12 mouse cellular contexts compared by ENCODE assay signal in the genomic region with DNA sequence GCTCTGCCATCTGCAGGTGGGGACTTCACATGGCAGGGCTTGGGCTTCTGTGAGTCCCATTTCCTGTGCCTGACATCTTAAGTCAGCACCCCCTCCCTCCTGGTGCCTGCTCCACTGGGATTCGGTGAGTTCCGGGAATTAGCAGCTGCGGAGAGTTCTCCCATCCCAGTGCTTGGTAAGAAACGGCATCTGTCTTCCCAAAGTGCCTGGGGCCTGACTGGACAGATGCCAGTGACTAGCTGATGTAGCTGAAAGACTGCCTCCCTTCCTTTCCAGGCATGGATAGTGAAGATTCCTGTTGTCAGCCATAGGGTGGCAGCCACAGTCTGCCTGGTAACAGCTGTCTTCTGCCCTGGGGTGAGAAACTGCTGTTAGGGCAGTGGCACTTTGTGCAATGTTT. TPM values are rescaled to one million over a fixed set of nuclear protein-coding genes. Genes with fewer than 3 reads are reported as not detected.
DNase-seq lines count a peak whose midpoint lies in the region; ATAC-seq lines count a peak whose summit lies in the region.
"Had no signal": no experiment of that assay in that cellular context is flagged by ENCODE, and none has a peak within 500 bp of the region (broad histone marks: within the 10 kb centered on the region; RNA-seq: fewer than 3 reads in every experiment).

No protein-coding gene starts in this region.

- no peak overlapping the region for H3K9ac ChIP-seq in hindbrain, embryonic 11.5 days (ENCODE audit: low read depth, low read length)
- H3K9ac ChIP-seq in intestine, embryonic 16.5 days (ENCODE audit: low read depth, low read length): no peak overlapping the region
- H3K9ac ChIP-seq: embryonic facial prominence, embryonic 15.5 days had no signal

- no peaks in the 10 kb centered on the region for H3K4me1 ChIP-seq in hindbrain, embryonic 11.5 days (replicated peaks; ENCODE audit: control insufficient read depth, insufficient read depth, low read length)
- H3K4me1 ChIP-seq in hindbrain, embryonic 10.5 days (replicated peaks): peaks cover 24% of the 10 kb centered on the region
- peaks cover 13% of the 10 kb centered on the region; the same call in 1 of the 2 replicates for H3K4me1 ChIP-seq in intestine, embryonic 16.5 days (ENCODE audit: control insufficient read depth, insufficient read depth, low read length)

- H3K27ac ChIP-seq in hindbrain, embryonic 11.5 days (ENCODE audit: low read depth, low read length): no peak overlapping the region
- no peak overlapping the region for H3K27ac ChIP-seq in hindbrain, embryonic 10.5 days
- H3K27ac ChIP-seq in intestine, embryonic 16.5 days (ENCODE audit: low read length): no peak overlapping the region
- H3K27ac ChIP-seq: embryonic facial prominence, embryonic 15.5 days had no signal

- H3K36me3 ChIP-seq in hindbrain, embryonic 11.5 days (ENCODE audit: control insufficient read depth, insufficient read depth, low read length): no peaks in the 10 kb centered on the region
- no peaks in the 10 kb centered on the region for H3K36me3 ChIP-seq in hindbrain, embryonic 10.5 days
- no peaks in the 10 kb centered on the region for H3K36me3 ChIP-seq in intestine, embryonic 16.5 days (ENCODE audit: control insufficient read depth, insufficient read depth, low read length)
- H3K36me3 ChIP-seq: embryonic facial prominence, embryonic 15.5 days had no signal

- no peaks in the 10 kb centered on the region for H3K9me3 ChIP-seq in hindbrain, embryonic 11.5 days (ENCODE audit: control insufficient read depth, low read length)
- no peaks in the 10 kb centered on the region for H3K9me3 ChIP-seq in hindbrain, embryonic 10.5 days
- no peaks in the 10 kb centered on the region for H3K9me3 ChIP-seq in intestine, embryonic 16.5 days (ENCODE audit: control insufficient read depth, low read length)
- H3K9me3 ChIP-seq: embryonic facial prominence, embryonic 15.5 days had no signal

- H3K4me3 ChIP-seq in hindbrain, embryonic 11.5 days (ENCODE audit: low read depth, low read length): no peak overlapping the region
- no peak overlapping the region for H3K4me3 ChIP-seq in hindbrain, embryonic 10.5 days
- no peak overlapping the region for H3K4me3 ChIP-seq in intestine, embryonic 16.5 days (ENCODE audit: low read length)
- H3K4me3 ChIP-seq: embryonic facial prominence, embryonic 15.5 days had no signal

- no peak overlapping the region for H3K4me2 ChIP-seq in hindbrain, embryonic 11.5 days (replicated peaks; ENCODE audit: low read depth, low read length)
- H3K4me2 ChIP-seq in intestine, embryonic 16.5 days (ENCODE audit: low read depth, low read length): no peak overlapping the region
- H3K4me2 ChIP-seq: embryonic facial prominence, embryonic 15.5 days had no signal

- DNase-seq in hindbrain, embryonic 11.5 days (ENCODE audit: low spot score): peak; percentile 25
- no peak for DNase-seq in hindbrain, embryonic 10.5 days (ENCODE audit: low spot score)
- peak; percentile 57 for DNase-seq in cerebellum, adult 11-12 months
- peak; percentile 71 to 82 for DNase-seq in frontal cortex, postnatal 36 days (ENCODE audit: low spot score in 2 of 2)
- peak; percentile 5 for DNase-seq in lung, postnatal 36 days
- DNase-seq in gastrocnemius, adult 8-10 months (ENCODE audit: low spot score in 2 of 2): no peak
- no peak for DNase-seq in kidney, adult 9 months

- WGBS in hindbrain, embryonic 11.5 days: 21% methylated on average over 4 of the region's 4 CpGs
- 28% methylated on average over 4 of the region's 4 CpGs for WGBS in hindbrain, embryonic 10.5 days
- WGBS in intestine, embryonic 16.5 days: 13% methylated on average over 4 of the region's 4 CpGs

- peaks cover 15% of the 10 kb centered on the region; the same call in 1 of the 2 replicates for H3K27me3 ChIP-seq in hindbrain, embryonic 11.5 days (ENCODE audit: control insufficient read depth, insufficient read depth, low read length)
- peaks cover 50% of the 10 kb centered on the region for H3K27me3 ChIP-seq in hindbrain, embryonic 10.5 days (ENCODE audit: insufficient read depth, poor library complexity, severe bottlenecking)
- H3K27me3 ChIP-seq in intestine, embryonic 16.5 days (replicated peaks; ENCODE audit: control insufficient read depth, insufficient read depth, low read length): peaks cover 16% of the 10 kb centered on the region

- ATAC-seq in hindbrain, embryonic 11.5 days (ENCODE audit: low FRiP score): no peak
- ATAC-seq in intestine, embryonic 16.5 days: no peak

RNA-seq across cellular contexts. Expression of a gene that starts 1.9 kb away (rescaled TPM):
- 0.64 and 0.86 TPM in 2 replicates for polyA plus RNA-seq in hindbrain, embryonic 11.5 days (2014; fragmentation: Nextera tagmentation; extraction: Ambion mirVana)
- polyA plus RNA-seq in hindbrain, embryonic 10.5 days (2016; fragmentation: Nextera tagmentation; extraction: Ambion mirVana): 0.45 and 1.0 TPM in 2 replicates
- total RNA-seq in gastrocnemius, adult 8-10 months (2022): under 1 TPM in 3 of 4 experiments, not detected in 1; 0.10 to 0.31 (median 0.24) TPM
- 0.31 and 0.54 TPM in 2 replicates for polyA plus RNA-seq in intestine, embryonic 16.5 days (2015; fragmentation: Nextera tagmentation; extraction: Ambion mirVana)
- total RNA-seq: MEL; neutrophil, adult 5-6 weeks had no signal

RNA-seq across cellular contexts. Expression of a gene that starts 18.4 kb away (rescaled TPM):
- not detected in 2 replicates for polyA plus RNA-seq in hindbrain, embryonic 11.5 days (2014; fragmentation: Nextera tagmentation; extraction: Ambion mirVana)
- not detected in 2 replicates for polyA plus RNA-seq in hindbrain, embryonic 10.5 days (2016; fragmentation: Nextera tagmentation; extraction: Ambion mirVana)
- not detected for total RNA-seq in gastrocnemius, adult 8-10 months (2022)
- polyA plus RNA-seq in intestine, embryonic 16.5 days (2015; fragmentation: Nextera tagmentation; extraction: Ambion mirVana): not detected in 2 replicates
- total RNA-seq: MEL; neutrophil, adult 5-6 weeks had no signal
- polyA plus RNA-seq: embryonic facial prominence, embryonic 15.5 days; limb, embryonic 11.5 days had no signal

RNA-seq across cellular contexts. Expression of a gene that starts 42.5 kb away (rescaled TPM):
- polyA plus RNA-seq in hindbrain, embryonic 11.5 days (2014; fragmentation: Nextera tagmentation; extraction: Ambion mirVana): not detected in 2 replicates
- polyA plus RNA-seq in hindbrain, embryonic 10.5 days (2016; fragmentation: Nextera tagmentation; extraction: Ambion mirVana): not detected in 2 replicates
- not detected for total RNA-seq in gastrocnemius, adult 8-10 months (2022)
- not detected in 2 replicates for polyA plus RNA-seq in intestine, embryonic 16.5 days (2015; fragmentation: Nextera tagmentation; extraction: Ambion mirVana)
- total RNA-seq: MEL; neutrophil, adult 5-6 weeks had no signal
- polyA plus RNA-seq: embryonic facial prominence, embryonic 15.5 days; limb, embryonic 11.5 days had no signal

RNA-seq across cellular contexts. Expression of a gene that starts 49.8 kb away (rescaled TPM):
- not detected in 2 replicates for polyA plus RNA-seq in hindbrain, embryonic 11.5 days (2014; fragmentation: Nextera tagmentation; extraction: Ambion mirVana)
- not detected in 2 replicates for polyA plus RNA-seq in hindbrain, embryonic 10.5 days (2016; fragmentation: Nextera tagmentation; extraction: Ambion mirVana)
- not detected for total RNA-seq in gastrocnemius, adult 8-10 months (2022)
- not detected in 2 replicates for polyA plus RNA-seq in intestine, embryonic 16.5 days (2015; fragmentation: Nextera tagmentation; extraction: Ambion mirVana)
- total RNA-seq: MEL; neutrophil, adult 5-6 weeks had no signal
- polyA plus RNA-seq: embryonic facial prominence, embryonic 15.5 days; limb, embryonic 11.5 days had no signal

Comparison
In these comparisons a context has a peak if more than half of its experiments do, and no peak if none do; other contexts are left out.
1. DNase-seq: peak in hindbrain, embryonic 11.5 days (single experiment), cerebellum, adult 11-12 months (single experiment), frontal cortex, postnatal 36 days (2 of 2) and lung, postnatal 36 days (single experiment); none in hindbrain, embryonic 10.5 days (single experiment), gastrocnemius, adult 8-10 months (0 of 2) and kidney, adult 9 months (single experiment).